Mouse (Mus musculus): ENCODE measurements at regions not wholly inside any gene's neighbourhood (a gene's known extent, or its start where the extent isn't known, plus 50 kb on each side); places are given as distances from the start of the nearest gene placed in this dataset.
"Not testable (repeated sequence)": the region's sequence is repeated elsewhere in the genome, so short reads cannot be mapped to it uniquely, and the experiment has no call there.

GRCm38 (mm10) chr13:99663422-99663821 lies 147.1 kb upstream of the Map1b start:
- WGBS: 92% methylated on average over 12 of the region's 12 CpGs
- not testable (repeated sequence) for H3K36me3 ChIP-seq; H3K4me1 ChIP-seq (replicated peaks); H3K9me3 ChIP-seq; H3K4me3 ChIP-seq; H3K27ac ChIP-seq; H3K4me2 ChIP-seq; H3K27me3 ChIP-seq; H3K9ac ChIP-seq; ATAC-seq (ENCODE audit: low FRiP score)

- ATAC-seq (ENCODE audit: low FRiP score): no peak
- 72% methylated on average over 6 of the region's 6 CpGs for WGBS
- no peak overlapping the region for H3K9ac ChIP-seq
- H3K4me3 ChIP-seq: no peak overlapping the region
- peaks cover 23% of the 10 kb centered on the region for H3K4me1 ChIP-seq (replicated peaks)
- H3K9me3 ChIP-seq: no peaks in the 10 kb centered on the region
- no peaks in the 10 kb centered on the region for H3K36me3 ChIP-seq
- H3K4me2 ChIP-seq: no peak overlapping the region
- H3K27ac ChIP-seq: no peak overlapping the region
- no peaks in the 10 kb centered on the region for H3K27me3 ChIP-seq
These were observed 131.4 kb upstream of the Map1b start for GRCm38 (mm10) chr13:99647661-99648204.

GRCm38 (mm10) chr13:99644771-99645170 lies 128.4 kb upstream of the Map1b start:
- H3K27ac ChIP-seq: peak overlapping the region; percentile 55
- ATAC-seq (ENCODE audit: low FRiP score): no peak
- WGBS: 88% methylated on average over 1 of the region's 1 CpGs
- H3K9me3 ChIP-seq: no peaks in the 10 kb centered on the region
- no peaks in the 10 kb centered on the region for H3K36me3 ChIP-seq
- no peak overlapping the region for H3K4me2 ChIP-seq
- H3K27me3 ChIP-seq: no peaks in the 10 kb centered on the region
- H3K9ac ChIP-seq: no peak overlapping the region
- no peak overlapping the region for H3K4me3 ChIP-seq
- H3K4me1 ChIP-seq (replicated peaks): peaks cover 34% of the 10 kb centered on the region

GRCm38 (mm10) chr13:99642811-99643210 lies 126.5 kb upstream of the Map1b start:
- Histone ChIP-seq H3K4me3 (no peak overlapping the region), H3K27ac (peak overlapping the region; percentile 52), H3K9ac (no peak overlapping the region), H3K27me3 (no peaks in the 10 kb centered on the region), H3K36me3 (no peaks in the 10 kb centered on the region), H3K4me1 (replicated peaks) (peaks cover 34% of the 10 kb centered on the region), H3K9me3 (no peaks in the 10 kb centered on the region), H3K4me2 (no peak overlapping the region)
- WGBS: 49% methylated on average over 5 of the region's 5 CpGs
- no peak for ATAC-seq (ENCODE audit: low FRiP score)

GRCm38 (mm10) chr13:99642301-99642700 lies 126.0 kb upstream of the Map1b start:
- peaks cover 34% of the 10 kb centered on the region for H3K4me1 ChIP-seq (replicated peaks)
- H3K27me3 ChIP-seq: no peaks in the 10 kb centered on the region
- no peak overlapping the region for H3K4me3 ChIP-seq
- H3K4me2 ChIP-seq: no peak overlapping the region
- no peak overlapping the region for H3K9ac ChIP-seq
- no peaks in the 10 kb centered on the region for H3K36me3 ChIP-seq
- no peaks in the 10 kb centered on the region for H3K9me3 ChIP-seq
- ATAC-seq (ENCODE audit: low FRiP score): no peak
- 63% methylated on average over 5 of the region's 5 CpGs for WGBS
- H3K27ac ChIP-seq: peak overlapping the region; percentile 66

- no peak overlapping the region for H3K9ac ChIP-seq
- H3K27ac ChIP-seq: peak overlapping the region; percentile 66
- peaks cover 34% of the 10 kb centered on the region for H3K4me1 ChIP-seq (replicated peaks)
- no peak overlapping the region for H3K4me3 ChIP-seq
- H3K4me2 ChIP-seq: no peak overlapping the region
- ATAC-seq (ENCODE audit: low FRiP score): no peak
- H3K36me3 ChIP-seq: no peaks in the 10 kb centered on the region
- no peaks in the 10 kb centered on the region for H3K9me3 ChIP-seq
- H3K27me3 ChIP-seq: no peaks in the 10 kb centered on the region
- WGBS: 75% methylated on average over 22 of the region's 22 CpGs
These were observed 125.2 kb upstream of the Map1b start for GRCm38 (mm10) chr13:99641386-99642165.

- Histone ChIP-seq H3K27me3 (no peaks in the 10 kb centered on the region), H3K9me3 (no peaks in the 10 kb centered on the region), H3K9ac (no peak overlapping the region), H3K4me2 (no peak overlapping the region), H3K4me3 (no peak overlapping the region), H3K36me3 (no peaks in the 10 kb centered on the region), H3K4me1 (replicated peaks) (0 out of 2 replicates have a peak, but pooled peaks cover 4% of the 10 kb centered on the region), H3K27ac (no peak overlapping the region)
- no peak for ATAC-seq (ENCODE audit: low FRiP score)
- WGBS: 78% methylated on average over 5 of the region's 5 CpGs
These were observed 116.4 kb upstream of the Map1b start for GRCm38 (mm10) chr13:99632706-99633105.

- Histone ChIP-seq H3K27ac (no peak overlapping the region), H3K4me1 (replicated peaks) (0 out of 2 replicates have a peak, but pooled peaks cover 4% of the 10 kb centered on the region), H3K4me3 (no peak overlapping the region), H3K27me3 (no peaks in the 10 kb centered on the region), H3K4me2 (no peak overlapping the region), H3K36me3 (no peaks in the 10 kb centered on the region), H3K9me3 (no peaks in the 10 kb centered on the region), H3K9ac (no peak overlapping the region)
- no peak for ATAC-seq (ENCODE audit: low FRiP score)
- 97% methylated on average over 3 of the region's 3 CpGs for WGBS
These were observed 114.5 kb upstream of the Map1b start for GRCm38 (mm10) chr13:99630800-99631199.

GRCm38 (mm10) chr13:99630356-99630755 lies 114.0 kb upstream of the Map1b start:
- Histone ChIP-seq H3K27ac (no peak overlapping the region), H3K4me3 (no peak overlapping the region), H3K9ac (no peak overlapping the region), H3K4me2 (no peak overlapping the region), H3K36me3 (no peaks in the 10 kb centered on the region), H3K27me3 (no peaks in the 10 kb centered on the region), H3K4me1 (replicated peaks) (0 out of 2 replicates have a peak, but pooled peaks cover 4% of the 10 kb centered on the region), H3K9me3 (no peaks in the 10 kb centered on the region)
- 94% methylated on average over 22 of the region's 22 CpGs for WGBS
- ATAC-seq (ENCODE audit: low FRiP score): no peak

- 78% methylated on average over 4 of the region's 4 CpGs for WGBS
- H3K9ac ChIP-seq: no peak overlapping the region
These were observed 108.9 kb upstream of the Map1b start for GRCm38 (mm10) chr13:99625196-99625595.

GRCm38 (mm10) chr13:99618332-99618731 lies 102.0 kb upstream of the Map1b start:
- Histone ChIP-seq H3K4me3 (no peak overlapping the region), H3K9ac (no peak overlapping the region), H3K4me1 (replicated peaks) (0 out of 2 replicates have a peak, but pooled peaks cover 5% of the 10 kb centered on the region), H3K27me3 (no peaks in the 10 kb centered on the region), H3K9me3 (no peaks in the 10 kb centered on the region), H3K36me3 (no peaks in the 10 kb centered on the region), H3K4me2 (no peak overlapping the region), H3K27ac (no peak overlapping the region)
- WGBS: 80% methylated on average over 9 of the region's 9 CpGs
- no peak for ATAC-seq (ENCODE audit: low FRiP score)

More at GRCm38 (mm10) chr13:99625196-99625595, 108.9 kb upstream of the Map1b start:
- no peaks in the 10 kb centered on the region for H3K36me3 ChIP-seq
- H3K9me3 ChIP-seq: no peaks in the 10 kb centered on the region
- no peaks in the 10 kb centered on the region for H3K4me1 ChIP-seq (replicated peaks)
- no peak overlapping the region for H3K4me2 ChIP-seq
- no peak overlapping the region for H3K4me3 ChIP-seq
- no peaks in the 10 kb centered on the region for H3K27me3 ChIP-seq
- no peak for ATAC-seq (ENCODE audit: low FRiP score)
- no peak overlapping the region for H3K27ac ChIP-seq

GRCm38 (mm10) chr13:99617457-99617856 lies 101.1 kb upstream of the Map1b start:
- Histone ChIP-seq H3K36me3 (no peaks in the 10 kb centered on the region), H3K27ac (no peak overlapping the region), H3K9me3 (no peaks in the 10 kb centered on the region), H3K4me1 (replicated peaks) (0 out of 2 replicates have a peak, but pooled peaks cover 5% of the 10 kb centered on the region), H3K9ac (no peak overlapping the region), H3K4me2 (no peak overlapping the region), H3K4me3 (no peak overlapping the region), H3K27me3 (no peaks in the 10 kb centered on the region)
- ATAC-seq (ENCODE audit: low FRiP score): 0 out of 2 replicates have a peak, but pooled peaks have one; percentile 52
- WGBS: 72% methylated on average over 5 of the region's 5 CpGs

Measured in hindbrain, embryonic 13.5 days (tissue).